Mouse (Mus musculus): Measurements from ENCODE around the gene Gyg.

GRCm38 (mm10) chr3:20141679-20142078 lies 13.4 kb downstream of the Gyg start:
- TF ChIP-seq GATA1 (IDR thresholded peaks at IDR 0.05; ENCODE audit: borderline replicate concordance, low read length) (no peak), CTCF (IDR thresholded peaks at IDR 0.05; ENCODE audit: low read depth, low read length) (no peak), TAL1 (conservative IDR thresholded peaks at IDR 0.05; ENCODE audit: low read depth, low read length) (no peak)

Data from G1E (cell line).